Mouse (Mus musculus): ENCODE results near the gene Utp15.

- no peak for TF ChIP-seq POLR2AphosphoS2 (IDR thresholded peaks at IDR 0.05; ENCODE audit: low read depth, low read length)
- TF ChIP-seq EP300 (IDR thresholded peaks at IDR 0.05; ENCODE audit: low read length), result no peak
Measured at GRCm38 (mm10) chr13:98204371-98204770, 58.5 kb downstream of the Utp15 start.

Measured in CH12.LX (cell line).